Mouse (Mus musculus) ES-E14 (cell line): ENCODE results near the gene Col25a1. TPM values are rescaled to one million over a fixed set of nuclear protein-coding genes. Genes with fewer than 3 reads are reported as not detected.
A peak's percentile ranks its signal among the peaks of the same experiment; 100 is the strongest.

ENCODE experiments used
- DNase-seq: peaks from one replicate; pipeline ENCODE4 v3.0.0-alpha.2; 2013; ENCODE audit warnings: low read depth, low spot score
- H3K27ac ChIP-seq: 2 replicates; pipeline ENCODE4 v1.5.1; 2012; ENCODE audit warnings: low read depth, mild to moderate bottlenecking, low read length, moderate library complexity, mixed read lengths; ENCODE audit not compliant: poor library complexity, insufficient read depth, severe bottlenecking
- H3K36me3 ChIP-seq: 2 replicates; pipeline ENCODE4 v1.6.1; 2012; ENCODE audit warnings: mild to moderate bottlenecking, low read length, moderate library complexity, mixed read lengths; ENCODE audit not compliant: control insufficient read depth, poor library complexity, insufficient read depth, severe bottlenecking
- H3K4me1 ChIP-seq, 2 experiments: fragments of 150-350 bp in 1 of 2; sonication (generic) in 1 of 2; 2 replicates each; pipeline ENCODE4 v1.6.1; 2012; ENCODE audit warnings: low read length in 2 of 2, mild to moderate bottlenecking in 1 of 2, mixed read lengths in 1 of 2; ENCODE audit not compliant: control insufficient read depth in 2 of 2, insufficient read depth in 2 of 2, poor library complexity in 1 of 2
- H3K4me3 ChIP-seq, 2 experiments: fragments of 150-350 bp in 1 of 2; sonication (generic) in 1 of 2; 2 replicates each; pipeline ENCODE4 v1.5.1; 2012; ENCODE audit warnings: low read length in 2 of 2, low read depth in 1 of 2, mild to moderate bottlenecking in 1 of 2, mixed read lengths in 1 of 2; ENCODE audit not compliant: insufficient read depth in 1 of 2, poor library complexity in 1 of 2, severe bottlenecking in 1 of 2
- H3K9ac ChIP-seq: 2 replicates; pipeline ENCODE4 v1.6.1; 2012; ENCODE audit warnings: low read depth, mild to moderate bottlenecking, low read length, mixed read lengths; ENCODE audit not compliant: poor library complexity, insufficient read depth, severe bottlenecking
- H3K9me3 ChIP-seq: fragments of 150-350 bp; sonication (generic); 2 replicates; pipeline ENCODE4 v1.6.1; 2012; ENCODE audit warnings: low read depth, mild to moderate bottlenecking, low read length; ENCODE audit not compliant: control insufficient read depth, insufficient read depth
- CHD2 ChIP-seq: IDR thresholded peaks from 2 replicates; pipeline ENCODE4 v1.6.1; 2014; ENCODE audit warnings: mild to moderate bottlenecking, low read depth, low read length, inconsistent platforms
- HCFC1 ChIP-seq: IDR thresholded peaks from 2 replicates; pipeline ENCODE4 v1.6.1; 2012; ENCODE audit warnings: low read length, inconsistent platforms, borderline replicate concordance; ENCODE audit not compliant: insufficient read depth
- MAFK ChIP-seq: IDR thresholded peaks from 2 replicates; pipeline ENCODE4 v1.6.1; 2014; ENCODE audit warnings: mild to moderate bottlenecking, low read depth, low read length, inconsistent platforms; ENCODE audit not compliant: insufficient read depth
- ZC3H11A ChIP-seq: IDR thresholded peaks from 2 replicates; pipeline ENCODE4 v1.6.1; 2012; ENCODE audit warnings: low read depth, mild to moderate bottlenecking, inconsistent platforms, low read length, borderline replicate concordance
- ZNF384 ChIP-seq: IDR thresholded peaks from 2 replicates; pipeline ENCODE4 v1.6.1; 2012; ENCODE audit warnings: low read depth, low read length, inconsistent platforms
- in situ Hi-C, 2 experiments: fragments of 600-800 bp; cut with MboI; formaldehyde crosslinking; loops; one replicate each; pipeline ENCODE4 v1.15.1; 2025; ENCODE audit warnings: low sequenced_read_pairs in 2 of 2, inconsistent platforms in 1 of 2; ENCODE audit not compliant: unreplicated experiment in 2 of 2
- total RNA-seq: library from RNA; depleted of rRNA; stranded (reverse); fragments of 300-350 nt; gene quantifications from 2 replicates; pipeline ENCODE4 v1.2.3, GENCODE M21; 2012

Gene Col25a1
- total RNA-seq, 1 experiment = 0.45 TPM

DNA sequence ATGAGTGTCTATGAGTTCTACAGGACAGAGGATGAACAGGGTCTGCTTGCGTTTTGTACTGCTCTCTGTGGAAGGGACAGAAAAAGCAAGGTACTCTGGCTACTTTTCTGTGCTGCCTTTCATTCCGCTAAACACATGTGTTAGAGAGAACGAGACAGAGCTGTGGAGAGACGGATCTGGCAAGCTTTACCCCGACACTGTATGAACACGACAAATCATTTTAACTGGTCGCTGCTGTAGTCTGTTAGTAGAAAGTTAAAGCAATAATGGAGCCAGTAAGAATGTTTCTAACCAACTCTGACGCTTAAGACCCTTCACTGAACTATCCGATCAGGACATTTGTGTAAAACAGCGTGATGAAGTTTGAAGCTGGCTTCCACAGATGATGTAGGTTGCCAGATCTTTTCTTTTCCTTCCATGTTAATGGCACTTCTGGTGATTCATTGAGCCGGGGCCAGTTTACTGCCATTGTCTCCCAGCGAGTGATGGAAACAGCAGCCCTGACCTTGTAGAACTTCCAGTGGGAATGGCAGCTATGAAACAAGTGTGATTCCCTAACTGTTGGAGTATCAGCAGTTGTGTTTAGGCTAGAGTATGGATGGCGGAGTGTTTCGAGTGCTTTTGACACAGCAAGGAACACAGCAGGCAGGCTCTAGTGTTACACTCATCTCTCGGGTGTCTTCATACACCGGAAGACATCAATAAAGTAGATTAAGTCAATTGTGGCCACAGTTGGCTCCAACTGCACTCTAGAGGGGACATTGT is 437.2 kb downstream of the Col25a1 start:
- Histone ChIP-seq H3K4me3 (no peak overlapping the region), H3K9ac (no peak overlapping the region), H3K9me3 (no peaks in the 10 kb centered on the region), H3K27ac (no peak overlapping the region), H3K4me1 (no peaks in the 10 kb centered on the region), H3K36me3 (no peaks in the 10 kb centered on the region)
- in situ Hi-C loops = no loop called here
- DNase-seq = no peak
- TF ChIP-seq CHD2 = no peak
- no peak for TF ChIP-seq ZNF384
- TF ChIP-seq ZC3H11A = no peak

DNA sequence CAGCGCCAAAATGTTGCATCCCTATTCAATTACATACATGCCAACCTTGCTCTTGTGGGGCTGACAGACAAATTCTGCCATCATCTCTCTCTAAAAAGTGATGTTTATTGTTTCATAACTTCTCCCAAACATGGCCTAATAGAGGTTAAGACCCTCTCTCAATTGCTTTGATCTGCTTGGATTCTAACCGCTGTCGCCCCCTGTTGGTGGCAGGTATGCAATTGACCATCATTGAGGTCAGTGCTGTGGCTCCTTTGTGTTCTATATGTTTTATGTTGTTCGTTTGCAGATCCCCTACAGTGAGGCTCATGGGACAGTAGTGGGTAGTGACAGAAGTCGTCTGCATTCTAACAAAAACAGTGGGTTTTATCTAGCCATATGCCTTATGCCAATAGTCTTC is 441.9 kb downstream of the Col25a1 start:
- Histone ChIP-seq H3K27ac (no peak overlapping the region), H3K9ac (no peak overlapping the region), H3K4me3 (no peak overlapping the region), H3K9me3 (no peaks in the 10 kb centered on the region), H3K4me1 (no peaks in the 10 kb centered on the region), H3K36me3 (no peaks in the 10 kb centered on the region)
- TF ChIP-seq MAFK (no peak), HCFC1 (no peak), ZNF384 (no peak), ZC3H11A (no peak), CHD2 (no peak)
- in situ Hi-C loops = loop anchor here in 1 of 2 experiments (10.0 kb wide), 1 partner anchor 478 kb away; no protein-coding TSS in a partner anchor
- DNase-seq = peak; percentile 40

DNA sequence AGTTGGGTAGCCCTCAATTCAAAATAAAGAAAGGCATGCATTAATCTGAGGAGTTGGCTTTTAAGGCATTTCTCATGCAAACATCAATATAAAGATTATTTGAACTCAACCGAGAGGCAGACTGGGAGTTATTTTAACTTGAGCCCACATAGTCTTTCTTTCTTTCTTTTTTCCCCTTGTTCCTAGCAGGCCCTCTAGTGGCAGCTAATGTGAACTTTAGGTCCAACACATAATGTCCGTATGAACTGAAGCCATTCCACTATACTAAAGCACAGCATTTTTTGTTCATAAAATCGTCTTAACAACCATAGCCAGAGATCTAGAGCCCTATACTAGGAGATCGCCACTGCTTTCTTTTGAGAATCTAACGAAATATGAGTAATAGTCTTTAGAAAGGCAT is 443.4 kb downstream of the Col25a1 start:
- no peak for TF ChIP-seq ZC3H11A
- TF ChIP-seq CHD2 = no peak
- no peak for TF ChIP-seq MAFK
- TF ChIP-seq HCFC1 = no peak
- no peak for TF ChIP-seq ZNF384
- Histone ChIP-seq H3K9me3 (no peaks in the 10 kb centered on the region), H3K9ac (no peak overlapping the region), H3K36me3 (no peaks in the 10 kb centered on the region), H3K4me1 (no peaks in the 10 kb centered on the region), H3K4me3 (no peak overlapping the region), H3K27ac (no peak overlapping the region)
- in situ Hi-C loops = loop anchor here in 1 of 2 experiments (10.0 kb wide), 1 partner anchor 480 kb away; no protein-coding TSS in a partner anchor
- peak; percentile 29 for DNase-seq

DNA sequence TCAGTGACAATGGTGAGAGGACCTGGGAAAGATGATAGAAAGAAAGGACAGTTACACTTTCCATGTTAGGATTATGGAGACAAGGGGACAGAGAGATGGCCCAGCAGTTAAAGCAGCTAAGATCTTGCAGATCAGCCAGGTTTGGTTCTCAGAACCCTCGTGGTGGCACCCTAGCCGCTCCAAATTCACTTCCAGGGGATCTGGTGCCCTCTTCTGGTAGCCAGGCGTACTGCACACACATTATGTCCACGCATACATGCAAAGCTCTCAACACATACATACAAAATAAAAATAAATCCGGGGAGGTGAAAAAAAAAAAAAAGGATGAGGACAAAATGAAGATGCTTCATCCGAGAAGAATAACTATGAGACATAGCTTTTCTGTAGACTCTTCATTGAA is 445.4 kb downstream of the Col25a1 start:
- DNase-seq = peak; percentile 59
- no peak for TF ChIP-seq ZNF384
- peak; percentile 84 for TF ChIP-seq ZC3H11A
- no peak overlapping the region for H3K27ac ChIP-seq
- no peaks in the 10 kb centered on the region for H3K36me3 ChIP-seq
- in situ Hi-C loops = loop anchor here in 1 of 2 experiments (10.0 kb wide), 1 partner anchor 482 kb away; no protein-coding TSS in a partner anchor
- no peak overlapping the region for H3K9ac ChIP-seq
- H3K4me1 ChIP-seq = no peaks in the 10 kb centered on the region
- H3K4me3 ChIP-seq = no peak overlapping the region
- no peaks in the 10 kb centered on the region for H3K9me3 ChIP-seq

DNA sequence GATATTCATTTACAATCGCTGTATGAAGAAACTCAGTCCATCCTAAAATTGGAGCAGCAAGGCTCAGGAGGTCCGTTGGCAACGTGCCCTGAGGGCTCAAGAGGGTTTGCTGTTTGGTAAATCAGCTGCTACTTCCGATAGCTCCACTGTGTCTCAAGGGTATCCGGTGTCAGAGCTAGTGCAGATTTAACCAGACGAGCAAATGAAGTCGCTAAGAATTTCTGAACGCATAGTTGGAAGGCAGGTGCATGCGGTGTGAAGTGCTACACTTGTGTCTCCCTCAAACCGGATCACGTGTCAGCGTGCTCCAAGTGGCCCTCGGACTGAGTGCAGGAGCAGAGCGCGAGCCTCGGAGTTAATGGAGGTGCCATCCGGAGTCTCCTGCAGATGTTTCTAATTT is 448.2 kb downstream of the Col25a1 start:
- Histone ChIP-seq H3K4me3 (no peak overlapping the region), H3K4me1 (no peaks in the 10 kb centered on the region), H3K9ac (no peak overlapping the region), H3K27ac (no peak overlapping the region), H3K36me3 (no peaks in the 10 kb centered on the region), H3K9me3 (no peaks in the 10 kb centered on the region)
- in situ Hi-C loops = loop anchor here in 1 of 2 experiments (10.0 kb wide), 1 partner anchor 485 kb away; no protein-coding TSS in a partner anchor
- no peak for TF ChIP-seq CHD2
- no peak for TF ChIP-seq ZNF384
- no peak for TF ChIP-seq MAFK
- no peak for TF ChIP-seq HCFC1
- TF ChIP-seq ZC3H11A = no peak
- no peak for DNase-seq
